Mouse (Mus musculus) thymus, adult 2 months (tissue): ENCODE measurements around the gene Fam71d.

Experiments used
- CTCF ChIP-seq: fragments of 200-500 bp; IDR thresholded peaks from 2 replicates; pipeline ENCODE4 v1.5.1; 2012; ENCODE audit warnings: mild to moderate bottlenecking, control low read depth, low read length, moderate library complexity, borderline replicate concordance; ENCODE audit not compliant: control insufficient read depth, poor library complexity, insufficient read depth; ENCODE audit errors: extremely low read depth
- POLR2A ChIP-seq: fragments of 200-500 bp; IDR thresholded peaks from 2 replicates; pipeline ENCODE4 v1.6.1; 2012; ENCODE audit warnings: mild to moderate bottlenecking, low read length, control low read depth, moderate library complexity; ENCODE audit not compliant: control insufficient read depth, poor library complexity, insufficient read depth; ENCODE audit errors: extremely low read depth

DNA sequence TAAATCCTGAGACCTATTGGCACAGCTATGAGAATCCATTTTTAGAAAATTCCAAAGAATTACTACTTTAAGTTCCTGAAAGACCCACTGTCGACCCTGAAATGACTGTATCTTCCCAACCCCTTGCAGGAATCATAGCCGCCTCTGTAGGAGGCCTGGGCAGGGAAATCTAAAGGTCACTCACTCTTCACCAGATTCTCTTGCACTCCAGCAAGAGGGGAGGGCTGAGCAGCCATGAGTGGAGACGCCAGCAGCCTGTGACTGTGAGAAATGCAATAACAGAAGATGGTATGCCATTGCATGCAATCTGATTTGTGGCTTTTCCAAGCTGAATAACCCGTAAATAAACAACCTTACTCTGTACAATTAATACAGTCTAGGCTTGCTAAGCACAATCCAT is 36.4 kb downstream of the Fam71d start:
- TF ChIP-seq CTCF (no peak), POLR2A (no peak)
